Mouse (Mus musculus) myocyte (in vitro differentiated cells): ENCODE measurements at regions not wholly inside any gene's neighbourhood (a gene's known extent, or its start where the extent isn't known, plus 50 kb on each side); places are given as distances from the start of the nearest gene placed in this dataset.

Experiments used
- H3K27me3 ChIP-seq: one replicate; pipeline ENCODE4 v1.6.1; 2011; ENCODE audit not compliant: control insufficient read depth, insufficient read depth, insufficient read length
- H3K36me3 ChIP-seq: one replicate; pipeline ENCODE4 v1.6.1; 2011; ENCODE audit not compliant: control insufficient read depth, insufficient read depth
- H3K4me2 ChIP-seq: one replicate; pipeline ENCODE4 v1.6.1; 2011; ENCODE audit warnings: low read depth, control low read depth
- H3K4me3 ChIP-seq: one replicate; pipeline ENCODE4 v1.5.1; 2011; ENCODE audit warnings: mild to moderate bottlenecking, control low read depth, moderate library complexity
- H3K79me2 ChIP-seq: one replicate; pipeline ENCODE4 v1.6.1; 2011; ENCODE audit not compliant: control insufficient read depth, insufficient read depth
- H3ac ChIP-seq: one replicate; pipeline ENCODE4 v1.6.1; 2011; ENCODE audit not compliant: control insufficient read depth, insufficient read length
- CEBPB ChIP-seq: IDR thresholded peaks from 2 replicates; pipeline ENCODE4 v1.6.1; 2011; ENCODE audit warnings: mild to moderate bottlenecking, moderate library complexity; ENCODE audit not compliant: poor library complexity, insufficient read depth, severe bottlenecking
- E2F4 ChIP-seq: IDR thresholded peaks from one replicate; pipeline ENCODE4 v1.6.1; 2011; ENCODE audit warnings: mild to moderate bottlenecking, control low read depth, moderate library complexity; ENCODE audit not compliant: insufficient read depth
- MAX ChIP-seq: IDR thresholded peaks from one replicate; pipeline ENCODE4 v1.6.1; 2011; ENCODE audit warnings: low read depth, mild to moderate bottlenecking, control low read depth
- MYOD1 ChIP-seq, 3 experiments: IDR thresholded peaks; one replicate each; pipeline ENCODE4 v1.6.1; 2011; ENCODE audit warnings: control low read depth in 2 of 3, low read depth in 2 of 3, mild to moderate bottlenecking in 2 of 3, moderate library complexity in 1 of 3; ENCODE audit not compliant: insufficient read length in 2 of 3, control insufficient read depth in 1 of 3
- MYOG ChIP-seq, 3 experiments: IDR thresholded peaks; one replicate each; pipeline ENCODE4 v1.6.1; 2011; ENCODE audit warnings: control low read depth in 2 of 3, low read depth in 2 of 3, mild to moderate bottlenecking in 2 of 3; ENCODE audit not compliant: insufficient read length in 2 of 3, control insufficient read depth in 1 of 3, insufficient read depth in 1 of 3
- POLR2A ChIP-seq: IDR thresholded peaks from one replicate; pipeline ENCODE4 v1.6.1; 2011; ENCODE audit warnings: low read depth, mild to moderate bottlenecking, control low read depth, moderate library complexity; ENCODE audit not compliant: insufficient read length
- POLR2AphosphoS2 ChIP-seq: IDR thresholded peaks from one replicate; pipeline ENCODE4 v1.6.1; 2011; ENCODE audit warnings: low read depth, control low read depth; ENCODE audit not compliant: insufficient read length
- REST ChIP-seq: IDR thresholded peaks from one replicate; pipeline ENCODE4 v1.6.1; 2011; ENCODE audit warnings: mild to moderate bottlenecking, control low read depth, moderate library complexity; ENCODE audit not compliant: insufficient read depth, insufficient read length
- SRF ChIP-seq: IDR thresholded peaks from one replicate; pipeline ENCODE4 v1.6.1; 2011; ENCODE audit warnings: low read depth; ENCODE audit not compliant: control insufficient read depth, insufficient read length
- TCF12 ChIP-seq: IDR thresholded peaks from one replicate; pipeline ENCODE4 v1.6.1; 2011; ENCODE audit warnings: mild to moderate bottlenecking, control low read depth; ENCODE audit not compliant: poor library complexity, insufficient read depth, severe bottlenecking
- TCF3 ChIP-seq: IDR thresholded peaks from one replicate; pipeline ENCODE4 v1.6.1; 2011; ENCODE audit warnings: low read depth, control low read depth; ENCODE audit not compliant: insufficient read length
- USF1 ChIP-seq: IDR thresholded peaks from one replicate; pipeline ENCODE4 v1.6.1; 2011; ENCODE audit warnings: low read depth, mild to moderate bottlenecking, control low read depth, moderate library complexity

GRCm38 (mm10) chr9:61205049-61205448 lies 167.1 kb upstream of the Tle3 start:
- Histone ChIP-seq H3K4me3 (no peak overlapping the region), H3K27me3 (peaks cover 43% of the 10 kb centered on the region), H3K79me2 (no peaks in the 10 kb centered on the region), H3K4me2 (no peak overlapping the region), H3K36me3 (no peaks in the 10 kb centered on the region), H3ac (no peak overlapping the region)
- TF ChIP-seq REST (no peak), POLR2AphosphoS2 (no peak), CEBPB (no peak), USF1 (no peak), POLR2A (no peak), MYOD1 (IDR thresholded peaks at IDR 0.05; ENCODE audit: control insufficient read depth in 1 of 3, insufficient read length in 2 of 3, low read depth in 2 of 3) (no peak), TCF3 (no peak), TCF12 (no peak), MAX (no peak), E2F4 (no peak), SRF (no peak), MYOG (IDR thresholded peaks at IDR 0.05; ENCODE audit: control insufficient read depth in 1 of 3, insufficient read depth in 1 of 3, insufficient read length in 2 of 3, low read depth in 2 of 3) (no peak)

GRCm38 (mm10) chr9:61206725-61207365 lies 165.3 kb upstream of the Tle3 start:
- Histone ChIP-seq H3K79me2 (no peaks in the 10 kb centered on the region), H3K27me3 (peaks cover 54% of the 10 kb centered on the region), H3K36me3 (no peaks in the 10 kb centered on the region), H3K4me2 (no peak overlapping the region), H3ac (no peak overlapping the region), H3K4me3 (no peak overlapping the region)
- no peak for TF ChIP-seq POLR2AphosphoS2
- TF ChIP-seq POLR2A, result no peak
- no peak for TF ChIP-seq USF1
- no peak for TF ChIP-seq REST
- no peak for TF ChIP-seq MAX
- TF ChIP-seq E2F4, result no peak
- no peak for TF ChIP-seq MYOG (IDR thresholded peaks at IDR 0.05; ENCODE audit: control insufficient read depth in 1 of 3, insufficient read depth in 1 of 3, insufficient read length in 2 of 3, low read depth in 2 of 3)
- no peak for TF ChIP-seq CEBPB
- TF ChIP-seq MYOD1 (IDR thresholded peaks at IDR 0.05; ENCODE audit: control insufficient read depth in 1 of 3, insufficient read length in 2 of 3, low read depth in 2 of 3), result no peak
- TF ChIP-seq TCF3, result no peak
- no peak for TF ChIP-seq SRF
- no peak for TF ChIP-seq TCF12

- H3K4me2 ChIP-seq, result no peak overlapping the region
- peaks cover 58% of the 10 kb centered on the region for H3K27me3 ChIP-seq
- no peak overlapping the region for H3K4me3 ChIP-seq
- no peaks in the 10 kb centered on the region for H3K36me3 ChIP-seq
- H3ac ChIP-seq, result no peak overlapping the region
- H3K79me2 ChIP-seq, result no peaks in the 10 kb centered on the region
- TF ChIP-seq POLR2A, result no peak
- TF ChIP-seq MYOG (IDR thresholded peaks at IDR 0.05; ENCODE audit: control insufficient read depth in 1 of 3, insufficient read depth in 1 of 3, insufficient read length in 2 of 3, low read depth in 2 of 3), result no peak
- TF ChIP-seq POLR2AphosphoS2, result no peak
- no peak for TF ChIP-seq MAX
- no peak for TF ChIP-seq TCF3
- TF ChIP-seq CEBPB, result no peak
Observed at GRCm38 (mm10) chr9:61207423-61208150, 164.6 kb upstream of the Tle3 start.

- Histone ChIP-seq H3K4me2 (no peak overlapping the region), H3K27me3 (peaks cover 53% of the 10 kb centered on the region), H3K79me2 (no peaks in the 10 kb centered on the region), H3K4me3 (no peak overlapping the region), H3K36me3 (no peaks in the 10 kb centered on the region), H3ac (no peak overlapping the region)
- TF ChIP-seq CEBPB (no peak), POLR2AphosphoS2 (no peak), TCF12 (no peak), USF1 (no peak), MYOG (IDR thresholded peaks at IDR 0.05; ENCODE audit: control insufficient read depth in 1 of 3, insufficient read depth in 1 of 3, insufficient read length in 2 of 3, low read depth in 2 of 3) (no peak), SRF (no peak), MAX (no peak), MYOD1 (IDR thresholded peaks at IDR 0.05; ENCODE audit: control insufficient read depth in 1 of 3, insufficient read length in 2 of 3, low read depth in 2 of 3) (no peak), E2F4 (no peak), TCF3 (no peak), REST (no peak), POLR2A (no peak)
Observed at GRCm38 (mm10) chr9:61211627-61212026, 160.5 kb upstream of the Tle3 start.

GRCm38 (mm10) chr9:61214943-61215342 lies 157.2 kb upstream of the Tle3 start:
- no peak overlapping the region for H3K4me2 ChIP-seq
- TF ChIP-seq REST, result no peak
- peaks cover 51% of the 10 kb centered on the region for H3K27me3 ChIP-seq
- no peaks in the 10 kb centered on the region for H3K79me2 ChIP-seq
- H3K36me3 ChIP-seq, result no peaks in the 10 kb centered on the region
- H3ac ChIP-seq, result no peak overlapping the region
- H3K4me3 ChIP-seq, result no peak overlapping the region
